Mouse (Mus musculus) myocyte (in vitro differentiated cells): Measurements from ENCODE around the gene Gm17660.

ENCODE experiments used
- POLR2A ChIP-seq: IDR thresholded peaks from one replicate; pipeline ENCODE4 v1.6.1; 2011; ENCODE audit warnings: low read depth, mild to moderate bottlenecking, control low read depth, moderate library complexity; ENCODE audit not compliant: insufficient read length
- TCF3 ChIP-seq: IDR thresholded peaks from one replicate; pipeline ENCODE4 v1.6.1; 2011; ENCODE audit warnings: low read depth, control low read depth; ENCODE audit not compliant: insufficient read length
- USF1 ChIP-seq: IDR thresholded peaks from one replicate; pipeline ENCODE4 v1.6.1; 2011; ENCODE audit warnings: low read depth, mild to moderate bottlenecking, control low read depth, moderate library complexity

GRCm38 (mm10) chr5:104077508-104077907 lies at the start of gene Gm17660:
- TF ChIP-seq TCF3: no peak
- TF ChIP-seq POLR2A: no peak
- TF ChIP-seq USF1: no peak
